Mouse (Mus musculus): ENCODE measurements around the gene Rufy1. TPM values are rescaled to one million over a fixed set of nuclear protein-coding genes. Genes with fewer than 3 reads are reported as not detected.

The Rufy1 gene
- polyA plus RNA-seq, 1 experiment from 2014 or later: 12.0 TPM

- no peak for ATAC-seq
- no peak overlapping the region for H3K9ac ChIP-seq
Measured at GRCm38 (mm10) chr11:50389616-50390015, 41.3 kb downstream of the Rufy1 start.

GRCm38 (mm10) chr11:50389011-50389410 is 41.9 kb downstream of the Rufy1 start:
- Histone ChIP-seq H3K36me3 (peaks cover 57% of the 10 kb centered on the region), H3K4me3 (no peak overlapping the region), H3K27ac (no peak overlapping the region), H3K9me3 (replicated peaks) (no peaks in the 10 kb centered on the region), H3K4me2 (no peak overlapping the region), H3K4me1 (peaks cover 6% of the 10 kb centered on the region; the same call in 1 of the 2 replicates), H3K27me3 (replicated peaks) (no peaks in the 10 kb centered on the region), H3K9ac (no peak overlapping the region)
- ATAC-seq: no peak
- WGBS (ENCODE audit: insufficient replicate concordance): 70% methylated on average over 3 of the region's 3 CpGs

More at GRCm38 (mm10) chr11:50389616-50390015, 41.3 kb downstream of the Rufy1 start:
- Histone ChIP-seq H3K27me3 (replicated peaks) (no peaks in the 10 kb centered on the region), H3K4me1 (peaks cover 6% of the 10 kb centered on the region; the same call in 1 of the 2 replicates), H3K9me3 (replicated peaks) (no peaks in the 10 kb centered on the region), H3K4me3 (no peak overlapping the region), H3K4me2 (no peak overlapping the region), H3K36me3 (peaks cover 55% of the 10 kb centered on the region), H3K27ac (no peak overlapping the region)
- WGBS (ENCODE audit: insufficient replicate concordance): 68% methylated on average over 5 of the region's 5 CpGs

DNA sequence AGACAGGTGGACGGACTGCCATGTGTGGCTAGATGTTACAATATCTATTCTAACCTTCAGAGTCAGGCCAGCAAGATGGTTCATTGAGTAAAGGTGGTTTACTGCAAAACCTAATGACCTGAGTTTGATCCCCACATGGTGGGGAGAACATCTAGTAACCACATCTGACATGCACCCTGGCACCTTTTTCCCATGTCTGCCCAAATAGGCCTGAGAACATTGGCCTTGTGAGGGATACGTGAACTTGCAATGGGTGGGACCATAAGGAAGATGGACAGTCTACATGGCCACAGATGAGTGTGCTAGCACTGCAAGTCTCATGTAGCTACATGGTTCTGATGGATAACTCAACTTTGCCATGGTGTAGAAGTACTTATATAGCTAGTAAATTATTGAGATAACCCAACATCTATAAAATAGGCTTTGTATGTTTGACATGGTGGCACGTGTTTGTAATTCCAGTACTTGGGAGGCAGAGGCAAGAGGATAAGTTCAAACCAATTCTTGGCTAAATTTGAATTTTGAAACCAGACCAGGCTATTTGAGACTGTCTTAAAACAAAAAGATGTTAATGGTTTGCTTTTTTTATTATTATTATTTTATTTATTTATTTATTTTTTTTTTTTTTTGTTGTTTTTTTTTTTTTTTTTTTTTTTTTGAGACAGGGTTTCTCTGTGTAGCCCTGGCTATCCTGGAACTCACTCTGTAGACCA is 42.6 kb downstream of the Rufy1 start:
- Histone ChIP-seq H3K27me3 (replicated peaks) (no peaks in the 10 kb centered on the region), H3K9ac (no peak overlapping the region), H3K9me3 (replicated peaks) (no peaks in the 10 kb centered on the region), H3K27ac (no peak overlapping the region), H3K4me1 (peaks cover 6% of the 10 kb centered on the region; the same call in 1 of the 2 replicates), H3K36me3 (peaks cover 55% of the 10 kb centered on the region), H3K4me2 (no peak overlapping the region), H3K4me3 (no peak overlapping the region)
- no peak for ATAC-seq
- 80% methylated on average over 3 of the region's 3 CpGs for WGBS (ENCODE audit: insufficient replicate concordance)

- H3K36me3 ChIP-seq: peaks cover 61% of the 10 kb centered on the region
- ATAC-seq: no peak
- 71% methylated on average over 4 of the region's 4 CpGs for WGBS (ENCODE audit: insufficient replicate concordance)
Measured at GRCm38 (mm10) chr11:50387697-50388096, 43.2 kb downstream of the Rufy1 start.

DNA sequence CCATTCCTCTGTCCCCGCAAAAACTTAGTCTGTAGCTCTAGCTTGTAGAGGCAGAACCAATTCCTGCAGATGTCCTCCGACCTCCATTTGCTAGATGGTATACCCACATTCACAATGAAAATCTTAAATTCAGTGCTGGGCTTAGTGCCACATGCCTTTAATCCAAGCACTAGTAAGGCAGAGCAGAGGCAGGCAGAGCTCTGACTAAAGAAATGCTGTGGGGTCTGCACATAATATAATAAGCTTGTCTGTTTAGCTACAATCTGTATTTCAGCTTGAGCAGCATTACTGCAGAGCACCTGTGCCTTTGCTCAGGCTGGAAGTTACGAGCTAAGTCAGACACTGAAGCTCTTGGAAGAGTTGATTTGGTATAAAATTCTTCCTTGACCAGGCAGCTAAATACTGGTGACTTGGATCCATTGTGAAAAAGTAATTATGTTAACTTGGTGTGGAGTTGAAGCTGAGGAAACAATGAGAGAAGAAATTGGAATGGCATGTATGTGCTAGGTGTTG is 43.7 kb downstream of the Rufy1 start:
- no peak overlapping the region for H3K4me2 ChIP-seq
- H3K4me1 ChIP-seq: peaks cover 12% of the 10 kb centered on the region; the same call in 1 of the 2 replicates
- no peaks in the 10 kb centered on the region for H3K27me3 ChIP-seq (replicated peaks)
- H3K36me3 ChIP-seq: peaks cover 66% of the 10 kb centered on the region
- H3K9me3 ChIP-seq (replicated peaks): no peaks in the 10 kb centered on the region
- H3K4me3 ChIP-seq: no peak overlapping the region
- no peak for ATAC-seq
- WGBS (ENCODE audit: insufficient replicate concordance): 86% methylated on average over 3 of the region's 3 CpGs
- no peak overlapping the region for H3K9ac ChIP-seq
- no peak overlapping the region for H3K27ac ChIP-seq

More at GRCm38 (mm10) chr11:50387697-50388096, 43.2 kb downstream of the Rufy1 start:
- H3K27me3 ChIP-seq (replicated peaks): no peaks in the 10 kb centered on the region
- no peak overlapping the region for H3K4me2 ChIP-seq
- no peak overlapping the region for H3K27ac ChIP-seq
- no peaks in the 10 kb centered on the region for H3K9me3 ChIP-seq (replicated peaks)
- no peak overlapping the region for H3K4me3 ChIP-seq
- peaks cover 7% of the 10 kb centered on the region; the same call in 1 of the 2 replicates for H3K4me1 ChIP-seq
- no peak overlapping the region for H3K9ac ChIP-seq

DNA sequence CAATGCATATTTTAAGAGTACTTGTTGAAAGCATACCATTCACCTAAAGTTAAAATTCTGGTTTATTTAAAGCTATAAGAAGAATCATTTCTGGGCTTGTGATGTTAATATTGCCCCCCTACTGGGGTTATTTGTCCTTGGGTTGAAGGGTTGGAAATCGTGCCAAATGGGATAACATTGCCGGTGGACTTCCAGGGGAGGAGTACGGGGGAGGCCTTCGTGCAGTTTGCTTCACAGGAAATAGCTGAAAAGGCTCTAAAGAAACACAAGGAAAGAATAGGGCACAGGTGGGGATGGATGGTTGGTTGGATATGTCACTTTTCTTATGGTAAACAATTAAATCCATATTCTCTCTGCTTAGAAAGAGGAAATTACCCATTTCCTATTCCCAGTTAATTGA is 49.6 kb downstream of the Rufy1 start:
- H3K9me3 ChIP-seq (replicated peaks): no peaks in the 10 kb centered on the region
- ATAC-seq: no peak
- H3K9ac ChIP-seq: 0 out of 2 replicates have a peak overlapping the region, but pooled peaks have one; percentile 17
- peak overlapping the region; percentile 41 for H3K4me2 ChIP-seq
- peak overlapping the region; percentile 4; the same call in 1 of the 2 replicates for H3K4me3 ChIP-seq
- H3K36me3 ChIP-seq: peaks cover 57% of the 10 kb centered on the region
- WGBS (ENCODE audit: insufficient replicate concordance): 67% methylated on average over 4 of the region's 4 CpGs
- no peaks in the 10 kb centered on the region for H3K27me3 ChIP-seq (replicated peaks)
- no peak overlapping the region for H3K27ac ChIP-seq
- H3K4me1 ChIP-seq: peaks cover 29% of the 10 kb centered on the region

DNA sequence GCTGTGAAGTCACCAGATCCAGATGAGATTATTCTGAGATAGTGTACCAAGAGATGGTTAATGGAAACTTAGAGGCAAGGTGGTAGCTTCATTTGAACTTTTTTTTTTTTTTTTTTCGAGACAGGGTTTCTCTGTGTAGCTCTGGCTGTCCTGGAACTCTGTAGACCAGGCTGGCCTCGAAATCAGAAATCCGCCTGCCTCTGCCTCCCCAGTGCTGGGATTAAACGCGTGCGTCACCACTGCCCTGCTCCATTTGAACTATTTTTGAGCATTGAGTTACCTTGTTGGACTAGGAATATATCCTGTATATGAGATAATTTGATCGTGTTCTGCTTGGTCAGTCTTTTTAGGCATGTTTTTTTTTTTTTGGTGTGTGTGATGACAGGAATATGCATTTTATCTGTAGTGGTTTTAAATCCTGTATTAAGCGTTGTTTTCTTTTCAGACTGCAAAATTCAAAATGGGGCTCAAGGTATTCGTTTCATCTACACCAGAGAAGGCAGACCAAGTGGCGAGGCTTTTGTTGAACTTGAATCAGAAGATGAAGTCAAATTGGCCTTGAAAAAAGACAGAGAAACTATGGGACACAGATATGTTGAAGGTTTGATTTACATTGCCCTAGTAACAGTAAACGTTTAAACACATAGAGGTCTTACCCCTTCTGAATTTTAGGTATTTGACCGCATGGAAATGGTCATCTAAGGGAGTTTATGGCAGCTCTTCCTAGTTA is 51.7 kb downstream of the Rufy1 start:
- peak overlapping the region; percentile 94 for H3K4me2 ChIP-seq
- no peaks in the 10 kb centered on the region for H3K27me3 ChIP-seq (replicated peaks)
- H3K36me3 ChIP-seq: peaks cover 40% of the 10 kb centered on the region
- peaks cover 36% of the 10 kb centered on the region for H3K4me1 ChIP-seq
- no peaks in the 10 kb centered on the region for H3K9me3 ChIP-seq (replicated peaks)
- ATAC-seq: no peak
- H3K4me3 ChIP-seq: peak overlapping the region; percentile 97
- peak overlapping the region; percentile 98 for H3K9ac ChIP-seq
- WGBS (ENCODE audit: insufficient replicate concordance): 49% methylated on average over 12 of the region's 12 CpGs
- peak overlapping the region; percentile 100 for H3K27ac ChIP-seq

DNA sequence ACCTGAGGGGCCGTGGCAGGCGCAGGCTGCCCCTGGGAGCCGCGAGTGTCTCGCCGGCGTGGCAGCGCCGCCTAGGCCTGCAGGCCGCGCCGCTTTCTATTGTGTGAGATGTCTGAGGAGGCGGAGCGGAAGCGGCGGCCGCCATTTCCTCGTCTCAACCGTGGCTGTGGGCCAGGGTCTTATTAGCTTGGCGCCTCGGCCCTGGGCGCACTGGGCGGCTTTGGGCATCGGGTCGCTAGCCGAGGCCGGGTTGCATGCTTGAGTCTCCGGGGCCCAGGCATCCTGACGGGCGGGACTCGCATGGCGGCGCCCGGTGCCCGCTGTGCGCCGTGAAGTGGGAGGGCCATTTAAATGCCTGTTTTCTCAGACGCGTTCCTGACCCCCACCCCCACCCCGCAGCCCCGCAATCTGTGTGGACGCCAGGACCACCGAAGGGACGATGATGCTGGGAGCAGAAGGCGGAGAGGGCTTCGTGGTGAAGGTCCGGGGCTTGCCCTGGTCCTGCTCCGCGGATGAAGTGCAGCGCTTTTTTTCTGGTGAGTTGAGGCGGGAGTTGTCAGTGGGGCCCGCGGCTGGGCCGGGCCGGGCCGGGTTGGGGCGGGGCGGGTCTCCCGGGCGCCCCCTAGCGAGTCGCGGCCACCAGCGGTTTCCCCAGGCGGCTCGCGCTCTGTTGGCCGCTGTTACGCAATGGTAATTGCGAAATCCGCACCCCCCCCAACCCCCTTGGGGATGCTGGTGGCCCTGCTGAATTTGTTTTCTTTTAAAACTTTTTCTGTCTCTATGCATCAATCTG is 52.8 kb downstream of the Rufy1 start:
- Histone ChIP-seq H3K36me3 (peaks cover 34% of the 10 kb centered on the region), H3K9ac (peak overlapping the region; percentile 98), H3K4me2 (peak overlapping the region; percentile 94), H3K27ac (peak overlapping the region; percentile 100), H3K4me3 (peak overlapping the region; percentile 97), H3K9me3 (replicated peaks) (no peaks in the 10 kb centered on the region), H3K4me1 (peaks cover 36% of the 10 kb centered on the region), H3K27me3 (replicated peaks) (no peaks in the 10 kb centered on the region)
- peak; percentile 69 for ATAC-seq
- WGBS (ENCODE audit: insufficient replicate concordance): under 1% methylated on average over 71 of the region's 71 CpGs

DNA sequence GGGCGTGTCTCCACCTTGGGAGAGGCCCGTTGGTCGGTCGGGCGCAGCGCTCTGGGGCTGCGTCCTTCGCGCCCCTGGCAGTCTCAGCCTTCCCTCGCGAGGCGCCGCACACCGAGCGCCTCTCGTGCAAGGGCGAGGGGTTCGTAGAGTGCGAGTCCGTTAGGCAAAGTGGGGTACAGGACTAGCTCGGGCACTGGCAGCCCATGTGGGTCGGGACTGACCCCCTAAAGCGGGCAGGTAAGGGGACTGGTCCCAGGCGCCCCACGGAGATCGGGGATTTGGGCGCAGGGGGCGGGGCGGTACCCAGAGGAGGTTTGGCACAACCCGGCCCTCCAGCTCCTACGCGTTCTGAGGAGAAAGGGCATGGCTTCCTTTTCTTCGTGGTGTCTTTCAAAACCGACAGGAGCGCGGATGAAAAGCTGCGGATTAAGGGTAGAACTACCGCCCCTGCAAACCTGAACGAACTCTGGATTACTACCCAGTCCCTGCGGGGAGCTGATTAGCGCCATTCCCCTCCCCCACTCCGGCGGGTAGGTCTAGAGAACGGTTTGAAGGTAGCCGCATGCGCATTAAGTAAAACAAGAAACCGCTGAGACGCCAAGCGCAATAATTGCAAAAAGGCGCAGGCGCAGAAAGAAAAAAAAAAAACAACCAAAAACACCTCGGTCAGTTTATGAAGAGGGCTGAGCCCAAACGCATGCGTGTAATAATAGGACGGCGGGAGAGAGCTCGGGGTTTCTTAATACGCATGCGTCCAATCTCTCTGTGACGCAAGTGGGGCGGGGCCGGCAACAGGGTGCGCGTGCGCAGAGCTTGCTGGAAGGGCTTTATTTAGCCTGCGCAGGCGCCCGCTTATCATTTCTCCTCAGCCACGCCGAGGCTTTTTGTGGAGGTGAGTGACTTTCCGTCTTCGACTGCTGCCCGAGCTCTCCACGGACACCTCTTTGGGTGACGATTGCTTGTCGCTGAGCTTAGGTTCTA is 53.7 kb downstream of the Rufy1 start, which contains the start of gene Hnrnph1:
Gene Hnrnph1, plus strand, starts transcription at position 80 of the 981 bp plus-strand sequence.
- H3K4me1 ChIP-seq: peaks cover 30% of the 10 kb centered on the region
- ATAC-seq: peak; percentile 84
- H3K4me2 ChIP-seq: peak within 1 kb of the TSS; percentile 94
- H3K36me3 ChIP-seq: peaks cover 25% of the 10 kb centered on the region
- H3K27me3 ChIP-seq (replicated peaks): no peaks in the 10 kb centered on the region
- H3K9ac ChIP-seq: peak within 1 kb of the TSS; percentile 98
- no peaks in the 10 kb centered on the region for H3K9me3 ChIP-seq (replicated peaks)
- peak within 1 kb of the TSS; percentile 97 for H3K4me3 ChIP-seq
- under 1% methylated on average over 76 of the region's 76 CpGs for WGBS (ENCODE audit: insufficient replicate concordance)
- H3K27ac ChIP-seq: peak within 1 kb of the TSS; percentile 100

DNA sequence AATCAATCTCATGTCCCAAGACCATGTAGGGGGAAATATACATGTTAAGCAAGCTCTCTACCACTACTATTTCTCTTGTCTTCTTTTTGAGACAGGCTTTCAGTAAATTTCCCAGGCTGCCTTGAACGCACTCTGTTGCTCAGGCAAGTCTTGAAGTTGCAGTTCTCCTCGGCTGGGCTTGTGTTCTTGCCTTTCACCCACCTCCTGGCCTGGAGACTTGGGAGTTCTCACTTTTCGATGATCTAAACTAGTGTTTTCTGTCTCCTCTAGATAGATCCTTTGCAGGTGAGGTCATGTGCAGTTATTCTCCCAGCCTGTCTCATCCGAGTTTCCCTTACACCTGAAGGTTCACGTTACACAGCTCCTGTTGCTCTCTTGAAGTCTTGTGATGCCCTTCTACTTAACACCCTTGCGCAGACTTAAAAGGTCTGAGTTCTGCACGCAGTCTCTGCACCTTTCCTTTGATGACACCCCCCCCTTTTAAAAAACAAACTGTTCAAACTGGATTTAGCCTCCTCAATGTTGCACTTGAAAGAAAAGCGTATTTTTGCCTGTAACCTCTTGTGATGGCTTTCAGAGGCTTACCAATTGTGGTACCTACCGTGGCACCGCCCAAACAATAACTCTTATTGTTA is 54.7 kb downstream of the Rufy1 start:
- peaks cover 19% of the 10 kb centered on the region for H3K36me3 ChIP-seq
- WGBS (ENCODE audit: insufficient replicate concordance): 29% methylated on average over 10 of the region's 10 CpGs

More for the DNA sequence above, 54.7 kb downstream of the Rufy1 start:
- H3K4me1 ChIP-seq: peaks cover 36% of the 10 kb centered on the region
- H3K9me3 ChIP-seq (replicated peaks): no peaks in the 10 kb centered on the region
- no peaks in the 10 kb centered on the region for H3K27me3 ChIP-seq (replicated peaks)
- peak overlapping the region; percentile 94 for H3K4me2 ChIP-seq
- no peak for ATAC-seq
- H3K27ac ChIP-seq: peak overlapping the region; percentile 100
- peak overlapping the region; percentile 97 for H3K4me3 ChIP-seq
- peak overlapping the region; percentile 88 for H3K9ac ChIP-seq
